Mouse (Mus musculus) forebrain, embryonic 16.5 days (tissue): Measurements from ENCODE around the gene Cd300ld. TPM values are rescaled to one million over a fixed set of nuclear protein-coding genes. Genes with fewer than 3 reads are reported as not detected.

Experiments
- ATAC-seq: fragments of 200-750 bp; cut with Nextera tagmentation; 2 replicates; pipeline ENCODE4 v1.8.0; 2017; ENCODE audit warnings: mild to moderate bottlenecking, moderate library complexity
- H3K27ac ChIP-seq: fragments of 300-500 bp; sonication (generic); 2 replicates; pipeline ENCODE4 v1.5.1; 2014; ENCODE audit warnings: low read length, control low read depth
- H3K27me3 ChIP-seq: fragments of 300-500 bp; sonication (generic); replicated peaks from 2 replicates; pipeline ENCODE4 v1.6.1; 2014; ENCODE audit warnings: low read length; ENCODE audit not compliant: control insufficient read depth, insufficient read depth
- H3K36me3 ChIP-seq: fragments of 300-500 bp; sonication (generic); 2 replicates; pipeline ENCODE4 v1.6.1; 2014; ENCODE audit not compliant: control insufficient read depth, insufficient read depth
- H3K4me1 ChIP-seq: fragments of 300-500 bp; sonication (generic); replicated peaks from 2 replicates; pipeline ENCODE4 v1.6.1; 2014; ENCODE audit warnings: low read length; ENCODE audit not compliant: control insufficient read depth, insufficient read depth
- H3K4me2 ChIP-seq: fragments of 300-500 bp; sonication (generic); 2 replicates; pipeline ENCODE4 v1.6.1; 2014; ENCODE audit warnings: mild to moderate bottlenecking, low read length, control low read depth
- H3K4me3 ChIP-seq: fragments of 300-500 bp; sonication (generic); replicated peaks from 2 replicates; pipeline ENCODE4 v1.5.1; 2014; ENCODE audit warnings: mild to moderate bottlenecking, low read length, control low read depth
- H3K9ac ChIP-seq: fragments of 300-500 bp; sonication (generic); replicated peaks from 2 replicates; pipeline ENCODE4 v1.6.1; 2014; ENCODE audit warnings: low read depth, low read length, control low read depth
- H3K9me3 ChIP-seq: fragments of 300-500 bp; sonication (generic); 2 replicates; pipeline ENCODE4 v1.6.1; 2016; ENCODE audit warnings: low read length; ENCODE audit not compliant: control insufficient read depth
- WGBS: fragments of 180-500 bp; shearing (Covaris S2); extraction: QIAGEN DNeasy Blood & Tissue Kit; methylation state at CpG from one replicate; pipeline ENCODE4 v1.1.7; 2014; 5-methylcytosine and 5-hydroxymethylcytosine counted together
- polyA plus RNA-seq: library from polyadenylated mRNA; unstranded; fragments of >200 nt; fragmentation: Nextera tagmentation; extraction: Ambion mirVana; gene quantifications from 2 replicates; pipeline ENCODE4 v1.2.1, GENCODE M21; 2015

Gene Cd300ld
- polyA plus RNA-seq, 1 experiment from 2014 or later, result not detected

- no peak for ATAC-seq
- Histone ChIP-seq H3K9ac (no peak overlapping the region), H3K4me2 (no peak overlapping the region), H3K36me3 (no peaks in the 10 kb centered on the region), H3K4me3 (no peak overlapping the region), H3K4me1 (no peaks in the 10 kb centered on the region), H3K9me3 (no peaks in the 10 kb centered on the region), H3K27ac (no peak overlapping the region), H3K27me3 (no peaks in the 10 kb centered on the region)
- 59% methylated on average over 3 of the region's 3 CpGs for WGBS
Observed at GRCm38 (mm10) chr11:114965182-114965828, 24.4 kb downstream of the Cd300ld start.

- ATAC-seq, result no peak
- Histone ChIP-seq H3K4me2 (no peak overlapping the region), H3K9ac (no peak overlapping the region), H3K27me3 (no peaks in the 10 kb centered on the region), H3K9me3 (no peaks in the 10 kb centered on the region), H3K4me1 (no peaks in the 10 kb centered on the region), H3K27ac (no peak overlapping the region), H3K4me3 (no peak overlapping the region), H3K36me3 (no peaks in the 10 kb centered on the region)
- WGBS, result 90% methylated on average over 1 of the region's 1 CpGs
Observed at GRCm38 (mm10) chr11:114960369-114960768, 29.4 kb downstream of the Cd300ld start.

GRCm38 (mm10) chr11:114934144-114934543 is 55.6 kb downstream of the Cd300ld start, which contains the start of gene Cd300lb:
TSS of gene Cd300lb (minus strand) at chr11:114934386.
- Histone ChIP-seq H3K9ac (no peak within 1 kb of the TSS), H3K9me3 (no peaks in the 10 kb centered on the region), H3K4me1 (no peaks in the 10 kb centered on the region), H3K27ac (no peak within 1 kb of the TSS), H3K27me3 (no peaks in the 10 kb centered on the region), H3K4me2 (no peak within 1 kb of the TSS), H3K36me3 (no peaks in the 10 kb centered on the region), H3K4me3 (no peak within 1 kb of the TSS)
- no peak for ATAC-seq
- WGBS, result 75% methylated on average over 6 of the region's 6 CpGs

- Histone ChIP-seq H3K27ac (no peak overlapping the region), H3K4me3 (no peak overlapping the region), H3K36me3 (no peaks in the 10 kb centered on the region), H3K27me3 (no peaks in the 10 kb centered on the region), H3K4me1 (no peaks in the 10 kb centered on the region), H3K9ac (no peak overlapping the region), H3K4me2 (no peak overlapping the region), H3K9me3 (no peaks in the 10 kb centered on the region)
- WGBS, result 85% methylated on average over 4 of the region's 4 CpGs
- ATAC-seq, result no peak
Observed at GRCm38 (mm10) chr11:114933591-114933990, 56.1 kb downstream of the Cd300ld start.

Other genes with a start within 250 kb of the Cd300ld start
- gene Kif19a, start 224.5 kb downstream of the Cd300ld start, polyA plus RNA-seq, result 0.26 and 0.66 TPM in 2 replicates
- 18.5 and 19.4 TPM in 2 replicates for gene Btbd17, start 194.0 kb downstream of the Cd300ld start, polyA plus RNA-seq
- gene Gpr142, start 191.0 kb downstream of the Cd300ld start, polyA plus RNA-seq, result not detected in 2 replicates
- 6.1 and 7.0 TPM in 2 replicates for gene Gprc5c, start 138.8 kb downstream of the Cd300ld start, polyA plus RNA-seq
- gene Cd300a, start 99.9 kb downstream of the Cd300ld start, polyA plus RNA-seq, result 0.94 and 0.95 TPM in 2 replicates
- gene Cd300lb, start 55.5 kb downstream of the Cd300ld start, polyA plus RNA-seq, result 0.08 TPM in 1 of 2 replicates, not detected in the other
- gene Cd300c, start 20.8 kb downstream of the Cd300ld start, polyA plus RNA-seq, result not detected in 2 replicates
- gene Cd300c2, start 12.0 kb upstream of the Cd300ld start, polyA plus RNA-seq, result 0.61 and 1.4 TPM in 2 replicates
- gene Cd300ld2, start 26.3 kb upstream of the Cd300ld start, polyA plus RNA-seq, result not detected in 2 replicates
- gene Cd300ld4, start 37.1 kb upstream of the Cd300ld start, polyA plus RNA-seq, result not detected in 2 replicates
- gene Cd300ld5, start 47.8 kb upstream of the Cd300ld start, polyA plus RNA-seq, result not detected in 2 replicates
- not detected in 2 replicates for gene Cd300ld3, start 58.5 kb upstream of the Cd300ld start, polyA plus RNA-seq
- not detected in 2 replicates for gene Cd300e, start 72.3 kb upstream of the Cd300ld start, polyA plus RNA-seq
- 0.85 and 1.1 TPM in 2 replicates for gene Rab37, start 101.5 kb upstream of the Cd300ld start, polyA plus RNA-seq
- gene Cd300lf, start 144.1 kb upstream of the Cd300ld start, polyA plus RNA-seq, result 0.27 TPM in 1 of 2 replicates, not detected in the other
- gene Slc9a3r1, start 173.4 kb upstream of the Cd300ld start, polyA plus RNA-seq, result 49.9 and 57.3 TPM in 2 replicates
- 11.0 and 11.2 TPM in 2 replicates for gene Tmem104, start 197.6 kb upstream of the Cd300ld start, polyA plus RNA-seq
- gene Nat9, start 197.9 kb upstream of the Cd300ld start, polyA plus RNA-seq, result 20.6 and 24.2 TPM in 2 replicates